Mouse (Mus musculus): Measurements from ENCODE around the gene Kcna2. TPM values are rescaled to one million over a fixed set of nuclear protein-coding genes. Genes with fewer than 3 reads are reported as not detected.

Kcna2 gene
- polyA plus RNA-seq, 1 experiment from 2014 or later = 0.05 TPM

DNA sequence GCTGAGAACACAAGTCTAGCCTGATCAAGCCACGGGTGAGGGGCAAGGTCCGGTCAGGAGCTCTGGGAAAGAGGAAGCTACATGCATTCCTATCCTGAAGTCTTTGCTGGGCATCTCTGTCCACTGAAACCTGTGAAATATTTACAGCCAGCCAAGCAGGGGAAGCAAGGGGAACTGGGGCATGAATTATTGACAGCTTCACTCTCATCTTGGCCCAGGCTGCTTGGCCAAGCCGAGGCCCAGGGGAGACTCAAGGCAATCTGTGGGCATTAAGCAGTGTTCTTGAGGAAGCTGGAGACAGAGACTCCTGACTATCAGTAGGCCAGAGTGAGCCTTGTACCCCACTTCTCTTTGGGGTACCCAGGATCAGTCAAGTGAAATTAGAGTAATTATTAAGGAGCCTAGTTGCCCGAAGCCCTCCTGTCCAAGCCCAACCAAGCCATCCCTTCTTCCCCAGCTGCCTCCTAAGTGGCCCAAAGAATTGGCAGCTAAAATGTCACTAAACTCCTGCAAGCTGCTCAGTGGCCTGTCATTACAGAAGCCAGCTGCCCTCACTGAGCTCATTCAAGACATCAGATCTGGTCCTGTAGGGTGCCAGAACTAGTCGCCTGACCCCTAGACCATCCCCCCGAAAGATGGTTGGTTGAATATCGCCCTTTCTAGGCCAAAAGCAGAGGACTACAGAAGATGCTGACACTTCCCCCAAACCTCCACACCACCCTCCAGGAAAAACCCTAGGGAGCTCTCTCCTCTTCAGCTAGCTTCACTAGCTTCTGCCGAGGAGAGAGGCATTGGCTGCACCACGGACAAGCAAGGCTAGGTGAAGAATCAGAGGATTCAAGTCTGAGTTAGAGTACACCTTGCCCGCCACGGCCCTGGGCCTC lies 53.1 kb downstream of the Kcna2 start:
- no peak for ATAC-seq (ENCODE audit: extremely low read depth, insufficient number of reproducible peaks, low FRiP score, low TSS enrichment)
- no peaks in the 10 kb centered on the region for H3K36me3 ChIP-seq
- WGBS = 69% methylated on average over 11 of the region's 11 CpGs

DNA sequence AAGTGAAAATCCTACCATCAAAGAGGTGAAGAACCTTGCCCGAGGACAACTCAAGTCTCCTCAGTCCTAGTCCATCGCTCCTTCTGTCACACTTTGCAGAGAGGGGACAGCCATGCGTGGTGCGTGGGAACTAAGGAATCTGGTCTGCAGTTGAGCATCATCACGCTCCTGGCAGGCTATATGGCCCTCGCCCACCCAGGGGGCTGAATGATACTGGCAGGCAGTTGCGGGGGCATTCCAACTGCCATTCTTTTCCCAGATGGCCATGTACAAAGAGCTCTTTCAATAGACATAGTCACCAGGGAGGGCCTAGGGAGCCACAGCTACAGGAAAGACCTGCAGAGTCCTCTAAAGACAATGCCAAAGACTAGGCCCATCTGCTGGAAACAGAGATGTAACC lies 57.9 kb downstream of the Kcna2 start:
- no peak overlapping the region for H3K4me3 ChIP-seq
- H3K27me3 ChIP-seq (replicated peaks) = peaks cover 49% of the 10 kb centered on the region
- ATAC-seq (ENCODE audit: extremely low read depth, insufficient number of reproducible peaks, low FRiP score, low TSS enrichment) = no peak
- 83% methylated on average over 7 of the region's 7 CpGs for WGBS
- H3K9me3 ChIP-seq = no peaks in the 10 kb centered on the region
- H3K9ac ChIP-seq = no peak overlapping the region
- peaks cover 14% of the 10 kb centered on the region for H3K4me1 ChIP-seq
- no peak overlapping the region for H3K27ac ChIP-seq (replicated peaks)
- H3K36me3 ChIP-seq = no peaks in the 10 kb centered on the region
- H3K4me2 ChIP-seq = no peak overlapping the region

More for the DNA sequence above, 53.1 kb downstream of the Kcna2 start:
- no peak overlapping the region for H3K4me2 ChIP-seq
- no peak overlapping the region for H3K27ac ChIP-seq (replicated peaks)
- H3K4me3 ChIP-seq = no peak overlapping the region
- no peak overlapping the region for H3K9ac ChIP-seq
- H3K9me3 ChIP-seq = no peaks in the 10 kb centered on the region
- peaks cover 6% of the 10 kb centered on the region; the same call in 1 of the 2 replicates for H3K4me1 ChIP-seq
- H3K27me3 ChIP-seq (replicated peaks) = peaks cover 19% of the 10 kb centered on the region; the same call in 1 of the 2 replicates

DNA sequence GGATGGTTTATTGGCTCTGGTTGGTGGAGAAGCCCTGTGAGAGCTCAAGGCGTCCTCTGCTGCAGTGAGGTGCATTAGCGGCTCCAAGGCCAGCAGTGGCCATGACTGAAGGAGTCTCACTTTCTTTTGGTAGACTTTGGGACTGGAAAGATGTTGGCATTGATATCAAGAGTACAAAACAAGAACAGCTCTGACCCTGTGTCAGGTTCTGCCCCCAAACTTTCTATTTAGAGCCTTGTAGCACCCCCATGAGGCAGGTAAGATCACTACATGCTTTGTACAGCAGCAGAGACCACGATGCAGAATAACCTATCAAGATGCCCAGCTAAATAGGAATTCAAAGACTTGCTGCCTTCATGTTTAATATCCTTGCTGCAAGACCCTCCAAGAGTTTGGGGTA lies 58.5 kb downstream of the Kcna2 start:
- Histone ChIP-seq H3K4me3 (peak overlapping the region; percentile 42), H3K27ac (replicated peaks) (no peak overlapping the region), H3K27me3 (replicated peaks) (peaks cover 50% of the 10 kb centered on the region), H3K9me3 (no peaks in the 10 kb centered on the region), H3K9ac (no peak overlapping the region; the same call in 1 of the 2 replicates), H3K4me1 (peaks cover 14% of the 10 kb centered on the region), H3K36me3 (no peaks in the 10 kb centered on the region), H3K4me2 (peak overlapping the region; percentile 70)
- no peak for ATAC-seq (ENCODE audit: extremely low read depth, insufficient number of reproducible peaks, low FRiP score, low TSS enrichment)
- 59% methylated on average over 3 of the region's 3 CpGs for WGBS

DNA sequence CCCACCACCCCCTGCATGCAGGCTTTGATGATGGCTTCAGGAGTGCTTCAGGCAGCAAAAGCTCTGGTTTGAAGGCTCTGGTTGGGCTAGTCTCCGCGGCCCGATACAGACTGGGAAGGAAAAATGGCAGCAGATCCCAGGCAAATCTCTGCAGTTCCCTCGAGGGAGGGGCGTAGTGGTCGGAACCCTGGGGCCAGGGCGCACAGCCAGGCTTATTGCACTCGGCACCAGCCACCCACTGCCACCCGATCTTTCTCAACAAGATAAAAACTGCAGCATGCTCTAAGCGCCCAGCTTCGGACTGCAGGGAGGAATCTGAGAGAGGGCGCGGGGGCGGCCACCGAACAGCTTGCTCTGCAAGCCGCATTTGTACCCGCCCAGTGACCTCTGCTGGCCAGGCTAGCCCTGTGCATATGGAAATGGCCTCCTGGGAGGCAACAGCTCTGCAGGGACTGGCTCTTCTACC lies 58.9 kb downstream of the Kcna2 start:
- H3K4me1 ChIP-seq = peaks cover 14% of the 10 kb centered on the region
- H3K9ac ChIP-seq = peak overlapping the region; percentile 68
- ATAC-seq (ENCODE audit: extremely low read depth, insufficient number of reproducible peaks, low FRiP score, low TSS enrichment) = no peak
- peaks cover 52% of the 10 kb centered on the region for H3K27me3 ChIP-seq (replicated peaks)
- H3K4me2 ChIP-seq = peak overlapping the region; percentile 70
- H3K36me3 ChIP-seq = no peaks in the 10 kb centered on the region
- WGBS = under 1% methylated on average over 17 of the region's 17 CpGs
- no peaks in the 10 kb centered on the region for H3K9me3 ChIP-seq
- peak overlapping the region; percentile 42 for H3K4me3 ChIP-seq
- H3K27ac ChIP-seq (replicated peaks) = no peak overlapping the region

- H3K27me3 ChIP-seq (replicated peaks) = peaks cover 52% of the 10 kb centered on the region
- 91% methylated on average over 2 of the region's 2 CpGs for WGBS
- peaks cover 9% of the 10 kb centered on the region for H3K4me1 ChIP-seq
- H3K9ac ChIP-seq = no peak overlapping the region
- no peaks in the 10 kb centered on the region for H3K9me3 ChIP-seq
- H3K36me3 ChIP-seq = no peaks in the 10 kb centered on the region
- no peak overlapping the region for H3K4me2 ChIP-seq
- no peak overlapping the region for H3K4me3 ChIP-seq
- no peak overlapping the region for H3K27ac ChIP-seq (replicated peaks)
- ATAC-seq (ENCODE audit: extremely low read depth, insufficient number of reproducible peaks, low FRiP score, low TSS enrichment) = no peak
Observed at GRCm38 (mm10) chr3:107162741-107163140, 61.8 kb downstream of the Kcna2 start.

Other genes starting within 250 kb of the Kcna2 start
- 0.74 and 0.90 TPM in 2 replicates for gene Kcna3, start 65.0 kb upstream of the Kcna2 start, polyA plus RNA-seq (2015; fragmentation: Nextera tagmentation; extraction: Ambion mirVana)
- not detected in 2 replicates for gene Kcna10, start 81.9 kb downstream of the Kcna2 start, polyA plus RNA-seq (2015; fragmentation: Nextera tagmentation; extraction: Ambion mirVana)
- gene Cym, start 120.6 kb downstream of the Kcna2 start, polyA plus RNA-seq (2015; fragmentation: Nextera tagmentation; extraction: Ambion mirVana) = 1.0 and 7.4 TPM in 2 replicates
- not detected in 2 replicates for gene A630076J17Rik, start 129.5 kb downstream of the Kcna2 start, polyA plus RNA-seq (2015; fragmentation: Nextera tagmentation; extraction: Ambion mirVana)
- not detected in 2 replicates for gene Prok1, start 138.6 kb downstream of the Kcna2 start, polyA plus RNA-seq (2015; fragmentation: Nextera tagmentation; extraction: Ambion mirVana)
- gene Lamtor5, start 177.7 kb downstream of the Kcna2 start, polyA plus RNA-seq (2015; fragmentation: Nextera tagmentation; extraction: Ambion mirVana) = 149 and 173 TPM in 2 replicates
- 1.6 TPM in 2 replicates for gene Slc16a4, start 190.1 kb downstream of the Kcna2 start, polyA plus RNA-seq (2015; fragmentation: Nextera tagmentation; extraction: Ambion mirVana)
- 8.7 and 10.3 TPM in 2 replicates for gene Rbm15, start 232.5 kb downstream of the Kcna2 start, polyA plus RNA-seq (2015; fragmentation: Nextera tagmentation; extraction: Ambion mirVana)

All from heart, embryonic 13.5 days (tissue).